Mouse (Mus musculus) CH12.LX (cell line): ENCODE results near the gene Ncor2.

ENCODE experiments used
- CHD2 ChIP-seq: IDR thresholded peaks from 2 replicates; pipeline ENCODE4 v1.6.1; 2011; ENCODE audit warnings: low read length, improper control_type of control experiment
- CTCF ChIP-seq, 2 experiments: IDR thresholded peaks in 1 of 2; conservative IDR thresholded peaks in 1 of 2; 2 replicates each; pipeline ENCODE4 v1.5.1; 2011 to 2012; ENCODE audit warnings: low read depth in 2 of 2, low read length in 2 of 2, improper control_type of control experiment in 1 of 2, inconsistent platforms in 1 of 2, mild to moderate bottlenecking in 1 of 2, moderate library complexity in 1 of 2
- IRF4 ChIP-seq: IDR thresholded peaks from 2 replicates; pipeline ENCODE4 v1.6.1; 2014; ENCODE audit warnings: low read depth, mild to moderate bottlenecking, inconsistent platforms, low read length, improper control_type of control experiment
- NELFE ChIP-seq: IDR thresholded peaks from 2 replicates; pipeline ENCODE4 v1.6.1; 2011; ENCODE audit warnings: low read depth, low read length, improper control_type of control experiment
- POLR2AphosphoS2 ChIP-seq: IDR thresholded peaks from 2 replicates; pipeline ENCODE4 v1.6.1; 2011; ENCODE audit warnings: low read depth, low read length, improper control_type of control experiment

GRCm38 (mm10) chr5:125150951-125151564 is 28.0 kb downstream of the Ncor2 start:
- TF ChIP-seq NELFE (no peak), IRF4 (no peak), POLR2AphosphoS2 (no peak), CTCF (conservative IDR thresholded peaks at IDR 0.05 in 1 of 2, IDR thresholded peaks at IDR 0.05 in 1 of 2; ENCODE audit: low read depth in 2 of 2, low read length in 2 of 2) (no peak), CHD2 (no peak)
